ENCODE assay signal across 8 mouse cellular contexts in genomic region chr17:25471418-25471817, GRCm38 (mm10). TPM values are rescaled to one million over a fixed set of nuclear protein-coding genes. Genes with fewer than 3 reads are reported as not detected.
A peak's percentile ranks its signal among the peaks of the same experiment; 100 is the strongest.
DNase-seq lines count a peak whose midpoint lies in the region; ATAC-seq and TF ChIP-seq lines count a peak whose summit lies in the region.

No protein-coding gene starts in this region.

- no peak for TF ChIP-seq POLR2A in thymus, adult 2 months (IDR thresholded peaks at IDR 0.05; ENCODE audit: control insufficient read depth, extremely low read depth, insufficient read depth, low read length, poor library complexity)

- H3K4me2 ChIP-seq in kidney, embryonic 16.5 days (replicated peaks; ENCODE audit: low read depth, low read length), result no peak overlapping the region
- H3K4me2 ChIP-seq in midbrain, embryonic 14.5 days (ENCODE audit: low read length), result no peak overlapping the region

- whole genome bisulfite sequencing in kidney, embryonic 16.5 days, result 51% methylated on average over 8 of the region's 8 CpGs
- WGBS in midbrain, embryonic 14.5 days, result 35% methylated on average over 8 of the region's 8 CpGs
- WGBS in thymus, adult 2 months, result 57% methylated on average over 8 of the region's 8 CpGs

- H3K9ac ChIP-seq in kidney, embryonic 16.5 days (replicated peaks; ENCODE audit: low read length), result no peak overlapping the region
- no peak overlapping the region; the same call in 1 of the 2 replicates for H3K9ac ChIP-seq in midbrain, embryonic 14.5 days (replicated peaks; ENCODE audit: low read length)

- no peak for ATAC-seq in kidney, embryonic 16.5 days (ENCODE audit: low FRiP score, low TSS enrichment)
- ATAC-seq in midbrain, embryonic 14.5 days (ENCODE audit: low FRiP score, low TSS enrichment), result no peak

- no peak for TF ChIP-seq CTCF in thymus, adult 2 months (IDR thresholded peaks at IDR 0.05; ENCODE audit: borderline replicate concordance, control insufficient read depth, extremely low read depth, insufficient read depth, low read length, poor library complexity)

- no peaks in the 10 kb centered on the region for H3K9me3 ChIP-seq in kidney, embryonic 16.5 days (ENCODE audit: low read length)
- no peaks in the 10 kb centered on the region for H3K9me3 ChIP-seq in midbrain, embryonic 14.5 days (ENCODE audit: control insufficient read depth, low read length)

- H3K4me1 ChIP-seq in kidney, embryonic 16.5 days (ENCODE audit: insufficient read depth, low read length), result 0 out of 2 replicates have a peak, but pooled peaks cover 7% of the 10 kb centered on the region
- 0 out of 2 replicates have a peak, but pooled peaks cover 4% of the 10 kb centered on the region for H3K4me1 ChIP-seq in midbrain, embryonic 14.5 days (ENCODE audit: control insufficient read depth, insufficient read depth, low read length)
- H3K4me1 ChIP-seq in thymus, adult 2 months (replicated peaks; ENCODE audit: control insufficient read depth, insufficient read depth, low read length), result peaks cover 8% of the 10 kb centered on the region

- no peak overlapping the region for H3K4me3 ChIP-seq in kidney, embryonic 16.5 days (ENCODE audit: low read length)
- no peak overlapping the region for H3K4me3 ChIP-seq in midbrain, embryonic 14.5 days (replicated peaks; ENCODE audit: low read depth, low read length)
- H3K4me3 ChIP-seq in thymus, adult 2 months (ENCODE audit: control insufficient read depth, insufficient read depth, low read length), result no peak overlapping the region

- peak; percentile 55 for DNase-seq in kidney, adult 11 months
- DNase-seq in embryo, embryonic 10.5 days (ENCODE audit: low spot score), result peak; percentile 65
- peak; percentile 44 for DNase-seq in kidney, postnatal 10 days
- DNase-seq in midbrain, embryonic 14.5 days, result peak; percentile 27
- no peak for DNase-seq in thymus, postnatal 36 days
- no peak for DNase-seq in thymus, adult 2 months
- no peak for DNase-seq in thymus, postnatal 25 days

- H3K36me3 ChIP-seq in kidney, embryonic 16.5 days (ENCODE audit: insufficient read depth, low read length), result no peaks in the 10 kb centered on the region
- H3K36me3 ChIP-seq in midbrain, embryonic 14.5 days (ENCODE audit: control insufficient read depth, insufficient read depth, low read length), result no peaks in the 10 kb centered on the region
- H3K36me3 ChIP-seq in thymus, adult 2 months (ENCODE audit: control insufficient read depth, insufficient read depth, low read length), result no peaks in the 10 kb centered on the region

- H3K27ac ChIP-seq in kidney, embryonic 16.5 days (ENCODE audit: low read length), result no peak overlapping the region
- no peak overlapping the region for H3K27ac ChIP-seq in midbrain, embryonic 14.5 days (replicated peaks; ENCODE audit: low read depth, low read length)
- no peak overlapping the region for H3K27ac ChIP-seq in thymus, adult 2 months (ENCODE audit: control insufficient read depth, insufficient read depth, low read length)

- H3K27me3 ChIP-seq in kidney, embryonic 16.5 days (ENCODE audit: insufficient read depth, low read length), result peaks cover 7% of the 10 kb centered on the region; the same call in 1 of the 2 replicates
- peaks cover 15% of the 10 kb centered on the region for H3K27me3 ChIP-seq in midbrain, embryonic 14.5 days (ENCODE audit: control insufficient read depth, insufficient read depth, low read length)
- no peaks in the 10 kb centered on the region; the same call in 1 of the 2 replicates for H3K27me3 ChIP-seq in thymus, adult 2 months (ENCODE audit: control insufficient read depth, insufficient read depth, low read length)

RNA-seq across cellular contexts. Expression of gene Tekt4, which starts 17.0 kb away (rescaled TPM):
- not detected in 2 replicates for polyA plus RNA-seq in kidney, embryonic 16.5 days (2015; fragmentation: Nextera tagmentation; extraction: Ambion mirVana)
- 0.46 and 0.50 TPM in 2 replicates for polyA plus RNA-seq in midbrain, embryonic 14.5 days (2014; fragmentation: Nextera tagmentation; extraction: Ambion mirVana)
- polyA plus RNA-seq in thymus, adult 2 months (2012; rRNA removed), result 0.19 and 0.42 TPM in 2 replicates

RNA-seq across cellular contexts. Expression of gene Sstr5, which starts 25.7 kb away (rescaled TPM):
- polyA plus RNA-seq in kidney, embryonic 16.5 days (2015; fragmentation: Nextera tagmentation; extraction: Ambion mirVana), result 0.13 TPM in 1 of 2 replicates, not detected in the other
- 0.36 and 0.61 TPM in 2 replicates for polyA plus RNA-seq in midbrain, embryonic 14.5 days (2014; fragmentation: Nextera tagmentation; extraction: Ambion mirVana)
- polyA plus RNA-seq in thymus, adult 2 months (2012; rRNA removed), result not detected in 2 replicates

RNA-seq across cellular contexts. Expression of gene Cacna1h, which starts 37.8 kb away (rescaled TPM):
- 3.3 and 3.5 TPM in 2 replicates for polyA plus RNA-seq in kidney, embryonic 16.5 days (2015; fragmentation: Nextera tagmentation; extraction: Ambion mirVana)
- polyA plus RNA-seq in midbrain, embryonic 14.5 days (2014; fragmentation: Nextera tagmentation; extraction: Ambion mirVana), result 11.3 and 15.0 TPM in 2 replicates
- polyA plus RNA-seq in thymus, adult 2 months (2012; rRNA removed), result 1.5 and 4.3 TPM in 2 replicates

Comparison
In these comparisons a context has a peak if more than half of its experiments do, and no peak if none do; other contexts are left out.
1. DNase-seq: peak in kidney, adult 11 months (single experiment), embryo, embryonic 10.5 days (single experiment), kidney, postnatal 10 days (single experiment) and midbrain, embryonic 14.5 days (single experiment); none in thymus, postnatal 36 days (0 of 2), thymus, adult 2 months (single experiment) and thymus, postnatal 25 days (single experiment).